Mouse (Mus musculus) layer of hippocampus, postnatal 25 days (tissue): ENCODE measurements around the gene Lix1. TPM values are rescaled to one million over a fixed set of nuclear protein-coding genes. Genes with fewer than 3 reads are reported as not detected.
A peak's percentile ranks its signal among the peaks of the same experiment; 100 is the strongest.

Source experiments
- DNase-seq, 2 experiments: peaks; one replicate each; pipeline ENCODE4 v3.0.0; 2022; ENCODE audit warnings: mixed read lengths in 2 of 2, low spot score in 1 of 2; ENCODE audit errors: extremely low spot score in 1 of 2
- total RNA-seq, 2 experiments: library from RNA; stranded (reverse); gene quantifications; 2 replicates each; pipeline ENCODE4 v1.2.3; 2021

The Lix1 gene
- total RNA-seq, 2 experiments from 2014 or later: 75.8 to 82.7 TPM

- no peak for DNase-seq
These were observed 9.0 kb downstream of the Lix1 start for GRCm38 (mm10) chr17:17411443-17411842.

GRCm38 (mm10) chr17:17412176-17412575 lies 9.7 kb downstream of the Lix1 start:
- no peak for DNase-seq

GRCm38 (mm10) chr17:17414206-17414605 lies 11.7 kb downstream of the Lix1 start:
- no peak for DNase-seq

GRCm38 (mm10) chr17:17424609-17425307 lies 22.3 kb downstream of the Lix1 start:
- DNase-seq: no peak

- no peak for DNase-seq
These were observed 22.9 kb downstream of the Lix1 start for GRCm38 (mm10) chr17:17425308-17425813.

GRCm38 (mm10) chr17:17425906-17426305 lies 23.4 kb downstream of the Lix1 start:
- DNase-seq: no peak

GRCm38 (mm10) chr17:17428888-17429287 lies 26.4 kb downstream of the Lix1 start:
- DNase-seq: no peak

GRCm38 (mm10) chr17:17433679-17434078 lies 31.2 kb downstream of the Lix1 start:
- no peak for DNase-seq

- no peak for DNase-seq
These were observed 36.2 kb downstream of the Lix1 start for GRCm38 (mm10) chr17:17438576-17439191.

- DNase-seq: no peak
These were observed 39.5 kb downstream of the Lix1 start for GRCm38 (mm10) chr17:17441876-17442498.

- DNase-seq: no peak
These were observed 41.9 kb downstream of the Lix1 start for GRCm38 (mm10) chr17:17444297-17444886.

GRCm38 (mm10) chr17:17446683-17447082 lies 44.2 kb downstream of the Lix1 start:
- DNase-seq: no peak

- no peak for DNase-seq
These were observed 45.3 kb downstream of the Lix1 start for GRCm38 (mm10) chr17:17447821-17448220.

- DNase-seq: peak in 1 of 2 experiments; percentile 15
These were observed 46.4 kb downstream of the Lix1 start for GRCm38 (mm10) chr17:17448737-17449440.

GRCm38 (mm10) chr17:17449441-17449770 lies 46.9 kb downstream of the Lix1 start:
- DNase-seq: no peak

- no peak for DNase-seq
These were observed 48.6 kb downstream of the Lix1 start for GRCm38 (mm10) chr17:17451102-17451501.

GRCm38 (mm10) chr17:17452617-17453016 lies 50.1 kb downstream of the Lix1 start:
- no peak for DNase-seq

- DNase-seq: no peak
These were observed 52.1 kb downstream of the Lix1 start for GRCm38 (mm10) chr17:17454573-17454972.

GRCm38 (mm10) chr17:17485789-17486188 lies 83.3 kb downstream of the Lix1 start:
- no peak for DNase-seq

GRCm38 (mm10) chr17:17490820-17491621 lies 88.5 kb downstream of the Lix1 start:
- no peak for DNase-seq
